Mouse (Mus musculus) gastrocnemius, adult 18-20 months (tissue): Measurements from ENCODE around the gene Adam1a. TPM values are rescaled to one million over a fixed set of nuclear protein-coding genes. Genes with fewer than 3 reads are reported as not detected.
A peak's percentile ranks its signal among the peaks of the same experiment; 100 is the strongest.

Source experiments
- DNase-seq: peaks from one replicate; pipeline ENCODE4 v3.0.0; 2021; ENCODE audit warnings: low spot score
- long read RNA-seq, 2 experiments: library from polyadenylated mRNA; stranded (forward); transcript quantifications; one replicate each; pipeline ENCODE4 v2.0.0; 2021
- total RNA-seq, 2 experiments: library from RNA; stranded (reverse); gene quantifications; 2 replicates each; pipeline ENCODE4 v1.2.3; 2021

The Adam1a gene
- 1 to 10 TPM; 1.7 to 2.0 TPM for total RNA-seq
- long read RNA-seq, experiment 1, partial matches to known transcripts, result 0 of 2 reads
- long read RNA-seq, experiment 1, other reads (novel, unspliced or antisense), result 1 of 2 reads
- long read RNA-seq, experiment 2, partial matches to known transcripts, result 0 of 1 reads
- long read RNA-seq, experiment 2, other reads (novel, unspliced or antisense), result 1 of 1 reads

- DNase-seq, result peak; percentile 18
Observed at GRCm38 (mm10) chr5:121544910-121545792, at the start of gene Adam1a, which contains the start of gene Gm42878. Adam1a (minus strand) TSS chr5:121545482. Gm42878 (minus strand) TSS chr5:121545482.

DNA sequence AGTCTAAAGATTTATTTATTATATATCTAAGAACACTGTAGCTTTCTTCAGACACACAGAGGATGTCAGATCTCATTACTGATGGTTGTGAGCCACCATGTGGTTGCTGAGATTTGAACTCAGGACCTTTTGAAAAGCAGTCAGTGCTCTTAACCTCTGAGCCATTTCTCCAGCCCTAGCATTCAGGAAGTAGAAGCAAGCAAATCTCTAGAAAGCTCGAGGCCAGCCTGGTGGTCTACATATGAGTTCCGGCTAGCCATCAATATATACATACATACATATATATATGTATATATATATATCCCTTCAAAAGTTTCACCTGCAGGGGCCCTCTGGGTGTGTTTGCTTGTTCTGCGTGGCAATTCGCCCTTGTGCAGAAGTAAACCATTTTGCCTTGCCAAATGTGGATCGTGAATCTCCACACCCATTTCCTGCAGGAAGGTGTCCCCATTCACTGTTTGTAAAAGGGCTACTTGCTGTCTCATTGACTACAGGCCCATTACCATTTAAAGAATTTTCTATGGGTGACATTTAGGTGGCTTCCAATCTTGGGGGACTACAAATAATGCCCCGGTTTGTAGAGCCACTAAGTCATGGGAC lies 49.5 kb upstream of the Adam1a start:
- DNase-seq, result no peak

GRCm38 (mm10) chr5:121593451-121594401 lies 48.4 kb upstream of the Adam1a start, which contains the start of gene Aldh2:
Aldh2 (minus strand) TSS chr5:121593824.
- DNase-seq, result peak; percentile 88

- peak; percentile 27 for DNase-seq
Observed at GRCm38 (mm10) chr5:121592816-121593407, 47.6 kb upstream of the Adam1a start.

DNA sequence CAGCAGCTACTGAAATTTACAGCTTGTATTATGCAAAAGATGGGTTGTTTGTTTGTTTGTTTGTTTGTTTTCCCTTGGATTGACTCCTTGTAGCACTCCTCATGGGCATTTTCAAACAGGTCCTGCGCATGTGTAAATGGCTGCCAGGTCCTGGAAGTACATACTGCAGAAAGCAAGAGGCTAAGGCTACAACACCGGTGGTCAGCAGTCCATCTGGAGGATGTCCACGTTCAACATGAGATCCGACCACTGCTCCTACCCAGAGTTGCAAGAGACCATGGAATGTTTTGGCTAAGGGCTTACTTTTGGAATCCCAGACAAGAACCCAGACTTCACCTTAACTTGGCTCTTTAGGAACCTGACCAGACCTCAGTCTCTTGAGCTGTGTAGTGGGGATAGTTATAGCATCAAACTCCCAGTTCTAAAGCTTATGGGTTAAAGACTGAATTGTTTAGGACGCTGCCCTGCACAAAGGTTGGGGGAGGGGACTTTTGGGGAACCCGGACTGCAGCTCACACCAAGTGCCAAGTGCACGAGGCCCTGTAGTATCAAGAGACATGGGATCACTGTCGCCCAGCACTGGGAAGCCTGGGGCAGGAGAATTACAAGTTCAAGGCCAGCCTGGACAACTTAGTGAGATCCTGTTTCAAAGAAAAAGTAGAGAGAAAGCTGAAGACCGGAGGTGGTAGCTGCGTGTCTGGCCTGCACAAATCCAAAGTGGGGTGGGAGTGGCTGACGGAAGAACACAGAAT lies 47.0 kb upstream of the Adam1a start:
- DNase-seq, result no peak

DNA sequence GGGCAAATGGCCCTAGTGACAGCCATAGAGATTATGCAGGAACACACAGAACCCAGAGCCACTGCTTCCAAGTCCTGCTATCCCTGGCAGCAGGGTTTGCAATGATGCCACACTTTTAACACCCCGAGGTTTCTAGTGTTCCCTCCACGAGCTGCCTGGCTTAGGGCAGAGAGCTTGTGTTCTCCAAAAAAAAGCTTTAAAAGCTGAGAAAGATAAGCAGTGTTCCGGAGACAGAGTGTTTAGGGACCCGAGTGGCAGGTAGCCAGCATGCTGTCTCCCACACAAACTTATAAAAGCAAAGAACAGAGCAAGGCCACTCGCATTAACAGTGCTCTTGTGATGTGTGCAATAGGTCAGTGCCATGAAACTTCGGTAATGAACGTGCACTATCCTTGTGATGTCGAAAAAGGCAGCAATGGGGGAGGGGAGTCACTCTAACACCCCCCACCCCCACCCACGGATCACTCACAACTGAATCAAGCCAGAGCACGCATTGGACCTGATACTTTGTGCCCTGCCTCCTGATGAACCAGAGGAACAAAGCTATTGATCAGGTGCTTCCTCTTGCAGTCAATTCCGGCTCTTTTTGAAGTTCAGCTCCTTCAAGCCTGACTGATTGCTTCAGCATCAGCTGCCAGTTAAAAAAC lies 46.3 kb upstream of the Adam1a start:
- DNase-seq, result no peak

- DNase-seq, result no peak
Observed at GRCm38 (mm10) chr5:121589928-121590327, 44.6 kb upstream of the Adam1a start.

GRCm38 (mm10) chr5:121586400-121587039 lies 41.2 kb upstream of the Adam1a start:
- DNase-seq, result peak; percentile 64

DNA sequence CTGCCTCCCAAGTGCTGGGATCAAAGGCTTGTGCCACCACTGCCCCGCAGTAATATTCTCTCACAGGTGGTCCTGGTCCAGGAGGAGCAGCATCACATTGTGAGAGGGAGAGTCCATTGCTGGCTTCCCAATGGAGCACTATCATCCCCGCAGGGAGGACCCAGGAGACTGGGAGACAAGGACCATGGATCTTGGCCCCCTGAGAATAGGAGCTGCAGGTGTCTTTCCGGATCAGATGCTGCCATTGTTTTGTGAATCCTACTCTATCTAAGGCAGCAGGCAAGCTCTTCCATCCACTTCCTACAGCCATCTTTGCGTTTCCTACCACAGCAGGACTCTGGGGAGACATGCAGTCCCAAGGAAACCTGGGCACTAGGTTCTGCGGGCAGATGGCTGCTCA lies 40.4 kb upstream of the Adam1a start:
- no peak for DNase-seq

DNA sequence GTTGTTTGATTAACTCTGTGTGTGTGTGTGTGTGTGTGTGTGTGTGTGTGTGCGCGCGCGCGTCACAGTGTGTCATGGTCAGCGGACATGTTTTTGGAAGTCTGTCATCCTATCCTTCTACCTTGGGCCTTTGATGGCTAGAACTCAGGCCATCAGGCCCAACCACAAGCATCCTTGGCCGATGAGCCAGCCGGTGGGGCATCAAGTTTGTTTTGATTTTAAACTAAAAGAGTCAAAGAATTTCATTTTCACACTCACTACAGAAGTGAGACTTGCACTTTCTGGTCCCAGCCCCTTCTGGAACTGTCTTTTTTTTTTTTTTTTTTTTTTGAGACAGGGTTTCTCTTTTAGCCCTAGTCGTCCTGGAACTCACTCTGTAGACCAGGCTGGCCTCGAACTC lies 39.7 kb upstream of the Adam1a start:
- no peak for DNase-seq

GRCm38 (mm10) chr5:121583765-121584501 lies 38.7 kb upstream of the Adam1a start:
- DNase-seq, result peak; percentile 97

DNA sequence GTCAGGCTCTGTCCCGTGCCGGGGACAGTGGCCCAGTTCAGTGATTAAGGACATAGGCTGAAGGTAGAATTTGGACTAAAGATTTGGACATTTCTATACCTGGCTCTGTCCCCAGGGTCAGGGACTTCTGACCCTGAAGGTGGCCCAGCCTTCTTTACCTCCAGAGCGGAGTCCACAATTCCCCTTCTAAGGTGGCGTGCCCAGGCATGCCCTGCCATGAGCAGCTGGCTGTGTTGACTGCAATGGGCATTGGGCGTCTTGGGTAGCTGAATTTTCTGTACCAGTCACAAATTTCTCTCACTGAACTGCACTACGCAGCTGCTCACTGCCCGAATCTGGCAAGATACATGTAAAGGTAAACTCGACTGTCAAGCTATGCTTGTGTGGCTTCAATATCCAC lies 36.7 kb upstream of the Adam1a start:
- no peak for DNase-seq

GRCm38 (mm10) chr5:121576927-121577488 lies 31.7 kb upstream of the Adam1a start:
- peak; percentile 81 for DNase-seq

DNA sequence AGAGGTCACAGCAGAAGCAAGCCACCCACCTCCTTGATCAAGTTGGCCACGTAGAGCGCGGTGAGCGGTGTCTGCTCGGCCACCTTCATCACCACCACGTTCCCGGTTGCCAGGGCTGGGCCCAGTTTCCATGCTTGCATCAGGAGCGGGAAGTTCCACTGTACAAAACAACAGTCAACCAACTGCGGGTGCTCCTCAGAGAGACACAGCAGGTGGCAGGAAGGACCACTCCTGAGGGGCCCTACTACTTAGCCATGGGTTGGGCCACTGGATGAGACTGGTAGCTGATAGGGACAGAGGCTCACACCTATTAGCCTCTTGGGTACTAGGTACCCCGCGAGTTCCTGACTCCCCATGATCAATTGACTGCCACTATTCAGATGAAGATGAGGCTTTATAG lies 30.6 kb upstream of the Adam1a start:
- DNase-seq, result no peak

DNA sequence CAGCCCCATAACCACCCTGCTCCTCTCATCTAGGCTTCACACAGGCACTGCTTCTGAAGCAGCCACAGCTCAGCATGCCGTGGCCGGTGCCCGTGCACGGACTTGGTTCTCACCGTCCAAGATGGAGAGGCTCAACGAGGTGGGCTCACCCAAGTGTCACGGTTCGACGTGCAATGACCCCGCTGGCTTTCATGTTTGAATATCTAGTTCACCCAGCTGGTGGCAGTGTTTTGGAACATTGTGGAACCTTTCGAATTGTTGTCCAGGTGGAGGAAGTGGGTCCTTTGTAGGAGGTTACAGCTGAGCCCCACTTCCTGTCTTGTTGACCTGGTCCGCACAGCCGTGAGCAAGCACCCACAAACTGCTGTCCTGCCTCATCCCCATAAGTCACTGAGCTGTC lies 28.9 kb upstream of the Adam1a start:
- DNase-seq, result no peak

DNA sequence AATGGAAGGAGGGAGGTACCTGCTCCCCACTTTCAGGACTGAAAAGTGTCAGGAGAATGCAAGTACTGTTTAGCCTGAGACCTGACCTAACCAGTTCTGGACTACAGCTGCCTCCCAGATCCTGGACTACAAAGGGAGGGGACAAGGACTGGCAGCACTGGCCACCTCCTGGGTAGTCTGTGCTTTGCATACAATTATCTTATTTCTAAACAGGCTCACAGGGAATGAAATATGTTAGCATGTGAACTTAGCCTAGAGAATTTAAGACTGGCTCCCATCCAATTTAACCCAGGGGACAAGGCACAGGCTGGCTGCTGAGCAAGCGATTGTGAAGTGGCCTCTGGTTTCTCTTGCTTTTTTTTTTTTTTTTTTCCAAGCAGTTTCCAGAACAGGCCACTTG lies 25.5 kb upstream of the Adam1a start:
- DNase-seq, result no peak

DNA sequence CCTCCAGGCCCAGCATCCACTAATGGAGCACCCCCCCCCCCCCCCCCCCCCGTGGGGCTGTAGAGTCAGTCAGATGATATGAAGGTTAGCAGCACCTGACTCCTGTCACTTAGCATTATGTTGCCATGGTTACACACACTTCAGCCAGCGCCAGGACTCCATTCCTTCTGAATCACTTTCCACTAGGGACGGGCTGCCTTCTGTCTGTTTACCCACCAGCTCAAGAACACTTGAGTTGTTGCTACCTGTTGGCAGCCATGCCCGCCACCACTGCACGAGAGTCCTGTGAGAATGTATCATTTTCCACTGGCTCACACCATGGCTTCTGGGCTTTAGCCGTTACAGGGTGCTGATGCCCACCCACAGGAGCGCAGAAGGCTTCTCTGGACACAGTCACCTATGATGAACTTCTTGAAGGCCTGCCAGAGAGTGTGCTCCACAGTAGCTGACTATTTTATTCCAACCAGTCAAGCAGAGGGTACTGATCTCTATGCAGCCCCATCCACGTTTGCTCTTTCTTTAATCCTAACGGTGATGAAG lies 24.7 kb upstream of the Adam1a start:
- no peak for DNase-seq
